Comparison of ENCODE assay signal across 9 mouse cellular contexts in genomic region chr5:33542000-33542554, GRCm38 (mm10).
DNase-seq lines count a peak whose midpoint lies in the region; ATAC-seq and TF ChIP-seq lines count a peak whose summit lies in the region.
"Had no signal": no experiment of that assay in that cellular context is flagged by ENCODE, and none has a peak within 500 bp of the region (broad histone marks: within the 10 kb centered on the region; RNA-seq: fewer than 3 reads in every experiment).

No protein-coding gene starts in this region.

- H3K9ac ChIP-seq in heart, embryonic 12.5 days: no peak overlapping the region
- H3K9ac ChIP-seq: heart, embryonic 15.5 days had no signal

- no peak overlapping the region for H3K4me3 ChIP-seq in heart, embryonic 12.5 days
- H3K4me3 ChIP-seq in E14TG2a.4 (replicated peaks; ENCODE audit: low read length): no peak overlapping the region
- H3K4me3 ChIP-seq in cortical plate, adult 2 months (ENCODE audit: insufficient read depth, low read length): no peak overlapping the region
- H3K4me3 ChIP-seq in olfactory bulb, adult 2 months (ENCODE audit: insufficient read depth, low read depth, low read length): no peak overlapping the region
- H3K4me3 ChIP-seq: heart, embryonic 15.5 days had no signal

- peak; percentile 28 for DNase-seq in heart, postnatal 4 days
- DNase-seq in induced T-regulatory cell, adult 2 months (ENCODE audit: low read depth): peak; percentile 30
- DNase-seq in frontal cortex, postnatal 25 days (ENCODE audit: low spot score in 2 of 2): no peak

- no peak overlapping the region for H3K27ac ChIP-seq in heart, embryonic 12.5 days (ENCODE audit: poor library complexity, severe bottlenecking)
- H3K27ac ChIP-seq in cortical plate, adult 2 months (ENCODE audit: insufficient read depth, low read length): no peak overlapping the region
- H3K27ac ChIP-seq in olfactory bulb, adult 2 months (ENCODE audit: insufficient read depth, low read depth, low read length): no peak overlapping the region
- H3K27ac ChIP-seq: heart, embryonic 15.5 days had no signal

- no peaks in the 10 kb centered on the region for H3K9me3 ChIP-seq in heart, embryonic 12.5 days (replicated peaks)
- no peaks in the 10 kb centered on the region for H3K9me3 ChIP-seq in E14TG2a.4 (ENCODE audit: low read length)
- H3K9me3 ChIP-seq: heart, embryonic 15.5 days had no signal

- H3K4me1 ChIP-seq in heart, embryonic 12.5 days (replicated peaks): no peaks in the 10 kb centered on the region
- H3K4me1 ChIP-seq in E14TG2a.4 (replicated peaks; ENCODE audit: low read depth, low read length): peaks cover 69% of the 10 kb centered on the region
- no peaks in the 10 kb centered on the region for H3K4me1 ChIP-seq in cortical plate, adult 2 months (ENCODE audit: control insufficient read depth, insufficient read depth, low read length)
- H3K4me1 ChIP-seq in olfactory bulb, adult 2 months (ENCODE audit: control insufficient read depth, insufficient read depth, low read length): peaks cover 13% of the 10 kb centered on the region
- H3K4me1 ChIP-seq: heart, embryonic 15.5 days had no signal

- TF ChIP-seq CTCF in E14TG2a.4 (conservative IDR thresholded peaks at IDR 0.05; ENCODE audit: low read length): peak; percentile 30; the same call in 1 of the 2 replicates
- peak; percentile 9; the same call in 1 of the 2 replicates for TF ChIP-seq CTCF in cortical plate, adult 2 months (IDR thresholded peaks at IDR 0.05; ENCODE audit: extremely low read depth, insufficient read depth, low read length)
- peak; percentile 14; the same call in 1 of the 2 replicates for TF ChIP-seq CTCF in olfactory bulb, adult 2 months (IDR thresholded peaks at IDR 0.05; ENCODE audit: insufficient read depth, low read depth, low read length)

- no peaks in the 10 kb centered on the region for H3K36me3 ChIP-seq in heart, embryonic 12.5 days
- no peaks in the 10 kb centered on the region for H3K36me3 ChIP-seq in E14TG2a.4 (ENCODE audit: insufficient read depth, low read length)
- H3K36me3 ChIP-seq: heart, embryonic 15.5 days had no signal

- peaks cover 55% of the 10 kb centered on the region for H3K27me3 ChIP-seq in heart, embryonic 12.5 days (replicated peaks)
- peaks cover 84% of the 10 kb centered on the region for H3K27me3 ChIP-seq in E14TG2a.4 (ENCODE audit: insufficient read depth, low read length)

- no peak overlapping the region for H3K4me2 ChIP-seq in heart, embryonic 12.5 days
- H3K4me2 ChIP-seq: heart, embryonic 15.5 days had no signal

- no peak for TF ChIP-seq POLR2A in cortical plate, adult 2 months (IDR thresholded peaks at IDR 0.05; ENCODE audit: extremely low read depth, insufficient read depth, low read length)
- no peak for TF ChIP-seq POLR2A in olfactory bulb, adult 2 months (IDR thresholded peaks at IDR 0.05; ENCODE audit: insufficient read depth, low read depth, low read length)

- WGBS in heart, embryonic 12.5 days: 76% methylated on average over 11 of the region's 11 CpGs
- WGBS in olfactory bulb, adult 2 months: 39% methylated on average over 11 of the region's 11 CpGs

- no peak for ATAC-seq in heart, embryonic 12.5 days (ENCODE audit: insufficient number of reproducible peaks, low FRiP score)
- no peak for ATAC-seq in erythroid progenitor cell, adult 5-6 weeks (replicated peaks; ENCODE audit: low FRiP score, poor library complexity, severe bottlenecking)

Comparison
In these comparisons a context has a peak if more than half of its experiments do, and no peak if none do; other contexts are left out.
1. DNase-seq: peak in heart, postnatal 4 days (single experiment) and induced T-regulatory cell, adult 2 months (single experiment); none in frontal cortex, postnatal 25 days (0 of 2).
2. Peak in every context shown above with its lines, with median percentiles within 50 percentile points of each other: CTCF ChIP-seq.